Comparison of ENCODE assay signal across 25 mouse cellular contexts in the genomic region with DNA sequence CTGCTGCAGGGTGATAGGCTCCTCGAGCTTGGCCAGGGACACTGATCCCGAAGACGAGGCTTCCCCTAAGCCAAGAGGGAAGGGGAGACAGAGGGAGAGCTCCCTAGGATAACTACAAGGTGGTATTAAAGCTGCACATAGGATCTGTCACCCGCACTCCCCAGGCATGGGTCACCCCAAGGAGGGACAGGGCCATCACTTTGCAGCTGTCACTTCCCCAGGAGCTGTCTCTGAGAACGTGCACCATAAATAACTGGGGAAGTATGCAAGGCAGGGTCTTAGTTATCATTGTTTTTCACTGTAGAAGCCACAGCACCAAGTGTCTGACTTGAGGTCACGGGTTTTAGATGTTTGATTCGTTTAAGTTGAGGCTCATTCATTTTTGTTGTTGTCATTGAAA. TPM values are rescaled to one million over a fixed set of nuclear protein-coding genes. Genes with fewer than 3 reads are reported as not detected.
A peak's percentile ranks its signal among the peaks of the same experiment; 100 is the strongest.
DNase-seq lines count a peak whose midpoint lies in the region; ATAC-seq lines count a peak whose summit lies in the region.
"Had no signal": no experiment of that assay in that cellular context is flagged by ENCODE, and none has a peak within 500 bp of the region (broad histone marks: within the 10 kb centered on the region; RNA-seq: fewer than 3 reads in every experiment).

No protein-coding gene starts in this region.

- H3K4me2 ChIP-seq in embryonic facial prominence, embryonic 13.5 days, result no peak overlapping the region
- no peak overlapping the region for H3K4me2 ChIP-seq in liver, embryonic 13.5 days
- no peak overlapping the region for H3K4me2 ChIP-seq in liver, embryonic 12.5 days
- H3K4me2 ChIP-seq in limb, embryonic 15.5 days, result no peak overlapping the region
- H3K4me2 ChIP-seq: heart, embryonic 12.5 days; hindbrain, embryonic 14.5 days had no signal

- H3K4me3 ChIP-seq in embryonic facial prominence, embryonic 13.5 days, result no peak overlapping the region
- no peak overlapping the region for H3K4me3 ChIP-seq in embryonic facial prominence, embryonic 10.5 days
- H3K4me3 ChIP-seq in liver, embryonic 13.5 days (replicated peaks), result no peak overlapping the region
- no peak overlapping the region for H3K4me3 ChIP-seq in liver, embryonic 12.5 days
- no peak overlapping the region for H3K4me3 ChIP-seq in limb, embryonic 15.5 days
- H3K4me3 ChIP-seq: forebrain, embryonic 10.5 days; gastrocnemius, adult 2 months; heart, embryonic 12.5 days had no signal

- H3K9me3 ChIP-seq in embryonic facial prominence, embryonic 13.5 days, result peaks cover 4% of the 10 kb centered on the region; the same call in 1 of the 2 replicates
- peaks cover 7% of the 10 kb centered on the region; the same call in 1 of the 2 replicates for H3K9me3 ChIP-seq in embryonic facial prominence, embryonic 10.5 days
- H3K9me3 ChIP-seq in liver, embryonic 13.5 days (replicated peaks), result no peaks in the 10 kb centered on the region
- H3K9me3 ChIP-seq in liver, embryonic 12.5 days (replicated peaks), result no peaks in the 10 kb centered on the region; the same call in 1 of the 2 replicates
- no peaks in the 10 kb centered on the region for H3K9me3 ChIP-seq in limb, embryonic 15.5 days

- peak overlapping the region; percentile 66 for H3K27ac ChIP-seq in embryonic facial prominence, embryonic 13.5 days
- no peak overlapping the region for H3K27ac ChIP-seq in embryonic facial prominence, embryonic 10.5 days (replicated peaks)
- 0 out of 2 replicates have a peak overlapping the region, but pooled peaks have one; percentile 16 for H3K27ac ChIP-seq in liver, embryonic 13.5 days
- no peak overlapping the region for H3K27ac ChIP-seq in liver, embryonic 12.5 days
- H3K27ac ChIP-seq in limb, embryonic 15.5 days, result peak overlapping the region; percentile 67
- H3K27ac ChIP-seq: forebrain, embryonic 10.5 days; hindbrain, embryonic 14.5 days; hindbrain, postnatal 0 days had no signal

- H3K9ac ChIP-seq in embryonic facial prominence, embryonic 13.5 days, result no peak overlapping the region
- H3K9ac ChIP-seq in liver, embryonic 13.5 days, result no peak overlapping the region
- H3K9ac ChIP-seq in liver, embryonic 12.5 days, result no peak overlapping the region
- no peak overlapping the region for H3K9ac ChIP-seq in limb, embryonic 15.5 days
- H3K9ac ChIP-seq: forebrain, postnatal 0 days; heart, embryonic 12.5 days; hindbrain, embryonic 14.5 days had no signal

- peaks cover 28% of the 10 kb centered on the region for H3K4me1 ChIP-seq in embryonic facial prominence, embryonic 13.5 days
- H3K4me1 ChIP-seq in embryonic facial prominence, embryonic 10.5 days, result peaks cover 31% of the 10 kb centered on the region
- H3K4me1 ChIP-seq in liver, embryonic 13.5 days (replicated peaks), result peaks cover 44% of the 10 kb centered on the region
- peaks cover 38% of the 10 kb centered on the region for H3K4me1 ChIP-seq in liver, embryonic 12.5 days
- peaks cover 37% of the 10 kb centered on the region for H3K4me1 ChIP-seq in limb, embryonic 15.5 days

- no peaks in the 10 kb centered on the region for H3K27me3 ChIP-seq in embryonic facial prominence, embryonic 13.5 days
- no peaks in the 10 kb centered on the region for H3K27me3 ChIP-seq in embryonic facial prominence, embryonic 10.5 days (replicated peaks; ENCODE audit: low read depth, poor library complexity, severe bottlenecking)
- H3K27me3 ChIP-seq in liver, embryonic 13.5 days, result no peaks in the 10 kb centered on the region
- no peaks in the 10 kb centered on the region for H3K27me3 ChIP-seq in liver, embryonic 12.5 days (replicated peaks)
- H3K27me3 ChIP-seq in limb, embryonic 15.5 days, result no peaks in the 10 kb centered on the region
- H3K27me3 ChIP-seq: heart, embryonic 12.5 days had no signal

- peaks cover 29% of the 10 kb centered on the region for H3K36me3 ChIP-seq in embryonic facial prominence, embryonic 13.5 days
- peaks cover 66% of the 10 kb centered on the region for H3K36me3 ChIP-seq in embryonic facial prominence, embryonic 10.5 days (replicated peaks)
- no peaks in the 10 kb centered on the region for H3K36me3 ChIP-seq in liver, embryonic 13.5 days
- H3K36me3 ChIP-seq in liver, embryonic 12.5 days, result no peaks in the 10 kb centered on the region
- H3K36me3 ChIP-seq in limb, embryonic 15.5 days, result peaks cover 5% of the 10 kb centered on the region; the same call in 1 of the 2 replicates

- WGBS in embryonic facial prominence, embryonic 13.5 days, result 90% methylated on average over 7 of the region's 7 CpGs
- 87% methylated on average over 7 of the region's 7 CpGs for WGBS in embryonic facial prominence, embryonic 10.5 days
- 49% methylated on average over 7 of the region's 7 CpGs for WGBS in liver, embryonic 13.5 days (ENCODE audit: insufficient replicate concordance)
- WGBS in liver, embryonic 12.5 days (ENCODE audit: insufficient replicate concordance), result 57% methylated on average over 7 of the region's 7 CpGs
- WGBS in limb, embryonic 15.5 days, result 88% methylated on average over 7 of the region's 7 CpGs

- no peak for DNase-seq in embryonic facial prominence, embryonic 10.5 days (ENCODE audit: low spot score)
- no peak for DNase-seq in liver, embryonic 13.5 days
- no peak for DNase-seq in thymus, postnatal 36 days
- DNase-seq: adrenal gland, adult 8-10 months; adrenal gland, postnatal 25 days; cerebellum, adult 11-12 months; cerebellum, adult 8-10 months; cerebellum, postnatal 10 days; cerebellum, postnatal 36 days; embryo, embryonic 11 days; forebrain, postnatal 0 days; gastrocnemius, postnatal 14 days; heart, postnatal 14 days; heart, postnatal 4 days had no signal

- no peak for ATAC-seq in embryonic facial prominence, embryonic 13.5 days (ENCODE audit: insufficient number of reproducible peaks, insufficient read depth, low FRiP score, low TSS enrichment, low read depth)
- no peak for ATAC-seq in liver, embryonic 13.5 days (ENCODE audit: low read depth)
- no peak for ATAC-seq in liver, embryonic 12.5 days
- no peak for ATAC-seq in limb, embryonic 15.5 days (ENCODE audit: insufficient number of reproducible peaks, low FRiP score, low TSS enrichment, low read depth)
- ATAC-seq: activated CD4-positive, CD25-positive, alpha-beta regulatory T cell, adult 4 months; forebrain, embryonic 14.5 days; forebrain, postnatal 0 days; hindbrain, postnatal 0 days; inflammation-experienced regulatory T-cells, adult 6 months had no signal

RNA-seq across cellular contexts. Expression of a gene that starts 54.5 kb away (rescaled TPM):
- 46.6 and 65.9 TPM in 2 replicates for polyA plus RNA-seq in embryonic facial prominence, embryonic 13.5 days (2015; fragmentation: Nextera tagmentation; extraction: Ambion mirVana)
- polyA plus RNA-seq in embryonic facial prominence, embryonic 10.5 days (2016; fragmentation: Nextera tagmentation; extraction: Ambion mirVana), result 0.29 and 0.76 TPM in 2 replicates
- polyA plus RNA-seq in liver, embryonic 13.5 days (2015; fragmentation: Nextera tagmentation; extraction: Ambion mirVana), result 41.7 and 45.2 TPM in 2 replicates
- 29.1 and 29.5 TPM in 2 replicates for polyA plus RNA-seq in liver, embryonic 12.5 days (2016; fragmentation: Nextera tagmentation; extraction: Ambion mirVana)
- 119 and 122 TPM in 2 replicates for polyA plus RNA-seq in limb, embryonic 15.5 days (2015; fragmentation: Nextera tagmentation; extraction: Ambion mirVana)
- polyA plus RNA-seq: inflammation-experienced regulatory T-cells, adult 6 months had no signal

Comparison
In these comparisons a context has a peak if more than half of its experiments do, and no peak if none do; other contexts are left out.
1. H3K27ac ChIP-seq: peak in embryonic facial prominence, embryonic 13.5 days (single experiment), liver, embryonic 13.5 days (single experiment) and limb, embryonic 15.5 days (single experiment); none in embryonic facial prominence, embryonic 10.5 days (single experiment) and liver, embryonic 12.5 days (single experiment).
2. RNA of a gene that starts 54.5 kb away (polyA plus RNA-seq): 119 to 122 TPM in limb, embryonic 15.5 days, 46.6 to 65.9 TPM in embryonic facial prominence, embryonic 13.5 days, 41.7 to 45.2 TPM in liver, embryonic 13.5 days and 29.1 to 29.5 TPM in liver, embryonic 12.5 days; 0.29 to 0.76 TPM in embryonic facial prominence, embryonic 10.5 days; every median in the first group is over 10 times any median in the second.